Mouse (Mus musculus) T-cell, adult 2 months (primary cell): ENCODE results near the gene Itpa.

Source experiments
- DNase-seq: peaks from one replicate; pipeline ENCODE4 v3.0.0; 2022; ENCODE audit warnings: low spot score

Gene Itpa

DNA sequence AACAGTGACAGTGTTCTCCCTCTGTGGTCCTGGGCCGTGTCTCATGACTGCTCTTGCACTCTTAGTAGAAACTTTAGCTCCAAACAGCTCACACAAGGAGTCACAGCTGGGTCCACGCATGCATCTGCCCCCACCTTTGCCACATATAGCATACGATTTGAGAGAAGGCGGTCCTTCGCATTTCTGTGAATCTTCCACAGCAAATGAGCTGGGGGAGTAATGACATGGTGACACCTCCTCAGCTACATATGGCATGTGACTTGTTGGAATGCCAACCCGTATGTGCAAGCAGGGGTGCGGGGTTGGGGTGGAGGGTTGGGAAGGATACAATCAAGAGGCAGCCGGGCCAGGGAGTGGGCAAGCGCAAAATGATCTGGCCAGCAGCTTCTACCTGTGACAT is 10.9 kb upstream of the Itpa start:
- no peak for DNase-seq

DNA sequence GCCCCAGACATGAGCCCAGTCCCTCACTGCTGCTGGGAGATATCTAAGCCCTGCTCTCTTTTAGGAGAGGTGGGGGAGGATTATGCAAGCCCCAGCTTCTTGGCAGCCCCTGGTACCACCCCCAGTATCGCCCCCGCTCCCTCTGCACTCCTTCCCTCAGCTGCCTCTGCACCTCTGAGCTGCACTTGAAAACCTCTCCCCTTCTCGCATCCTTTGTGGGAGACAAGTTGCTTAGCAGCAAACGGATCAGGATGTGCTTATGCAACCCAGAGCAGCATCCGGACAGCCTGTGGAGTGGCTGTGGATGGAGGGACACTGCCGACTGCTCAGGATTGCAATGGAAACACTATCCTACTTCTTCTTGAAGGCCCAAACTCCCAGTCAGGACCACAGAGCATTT is 9.9 kb upstream of the Itpa start:
- DNase-seq, result no peak

DNA sequence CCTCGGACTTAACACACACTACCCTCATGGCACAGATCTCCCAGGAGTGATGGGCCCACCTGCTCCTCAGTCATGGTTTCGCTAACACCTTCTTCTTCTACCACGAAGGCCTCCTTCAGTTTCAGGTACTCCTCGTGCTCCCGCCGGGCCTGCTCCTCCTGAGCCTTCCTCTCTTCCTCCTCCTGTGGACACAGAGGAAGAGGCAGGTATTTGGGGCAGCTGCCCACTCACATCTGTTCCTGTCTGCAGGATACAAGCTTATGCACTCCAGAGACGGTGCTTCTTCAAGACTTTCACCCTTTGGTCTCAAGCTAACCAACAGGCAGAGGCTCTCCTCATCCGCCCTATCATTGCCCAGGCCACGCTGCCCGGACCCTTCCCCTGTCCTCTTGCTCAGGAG is 8.9 kb upstream of the Itpa start:
- DNase-seq, result no peak

DNA sequence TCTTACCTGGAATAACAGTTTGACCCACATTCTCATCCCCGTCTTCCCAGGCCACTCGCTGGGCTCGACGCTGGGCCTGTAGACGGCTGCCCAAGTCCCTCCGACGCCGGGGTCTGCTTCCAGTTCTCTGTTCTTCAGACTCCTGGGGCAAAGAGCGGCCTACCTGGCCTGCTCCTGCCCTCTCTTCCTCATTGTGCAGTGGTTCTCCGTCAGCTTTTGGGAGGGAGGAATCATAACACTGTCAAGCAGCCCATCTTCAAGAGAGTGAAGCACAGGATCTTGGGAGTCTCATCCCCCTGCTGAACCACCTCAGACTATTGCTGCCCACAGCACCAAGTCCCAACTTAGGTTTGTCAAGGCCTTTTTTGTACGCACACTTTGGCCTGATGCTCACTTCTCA is 4.1 kb upstream of the Itpa start:
- DNase-seq, result no peak

DNA sequence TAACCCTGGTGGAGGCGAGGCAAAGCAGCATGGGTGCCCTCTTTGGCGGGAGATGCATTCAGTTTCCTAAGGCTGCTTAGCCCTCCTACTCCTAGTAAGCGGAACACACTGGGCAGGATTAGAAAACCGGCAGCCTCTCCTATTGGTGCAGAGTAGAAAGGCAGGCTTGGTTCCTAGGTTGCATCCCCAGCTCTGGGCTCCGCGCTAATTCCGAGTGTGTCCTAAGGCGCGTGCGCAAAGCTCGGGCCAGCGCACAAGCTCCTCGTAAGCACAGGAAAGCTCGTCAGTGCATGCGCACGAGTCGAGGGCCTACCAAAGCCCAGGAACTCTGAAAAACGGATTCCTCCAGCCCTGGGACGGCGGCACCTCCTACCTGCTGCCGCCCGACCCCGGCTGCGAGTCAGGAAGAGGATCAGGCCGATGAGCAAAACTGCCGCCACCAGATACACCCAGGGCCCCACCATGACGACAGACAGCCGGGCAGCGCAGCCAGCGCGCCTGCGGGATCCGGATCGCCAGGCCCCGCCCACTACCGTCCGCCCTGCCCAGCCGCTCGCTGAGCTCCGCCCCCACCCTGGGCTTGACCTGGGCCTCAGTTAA is 3.2 kb upstream of the Itpa start, which contains the start of gene Ddrgk1:
TSS of gene Ddrgk1 (minus strand) at position 558 of the 600 bp plus-strand sequence.
- peak; percentile 86 for DNase-seq

DNA sequence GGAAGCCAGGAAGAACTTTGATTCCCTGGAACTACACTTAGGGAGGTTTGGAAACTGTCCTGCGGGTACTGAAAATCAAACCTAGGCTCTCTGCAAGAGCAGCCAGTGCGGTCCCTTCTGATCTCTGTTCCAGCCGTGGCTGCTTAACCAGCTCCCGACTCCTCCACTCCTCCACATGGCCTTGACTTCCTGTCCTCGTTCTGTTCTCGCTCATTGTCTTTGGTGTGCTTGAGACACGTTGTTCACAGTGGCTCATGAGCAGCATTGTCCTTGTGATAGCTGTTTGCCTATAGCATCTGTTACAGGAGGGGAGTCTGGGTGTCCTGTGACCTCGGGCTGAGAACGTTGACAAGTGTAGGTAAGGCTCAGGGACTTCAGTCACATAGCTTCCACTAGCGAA is 9.8 kb downstream of the Itpa start:
- DNase-seq, result no peak

DNA sequence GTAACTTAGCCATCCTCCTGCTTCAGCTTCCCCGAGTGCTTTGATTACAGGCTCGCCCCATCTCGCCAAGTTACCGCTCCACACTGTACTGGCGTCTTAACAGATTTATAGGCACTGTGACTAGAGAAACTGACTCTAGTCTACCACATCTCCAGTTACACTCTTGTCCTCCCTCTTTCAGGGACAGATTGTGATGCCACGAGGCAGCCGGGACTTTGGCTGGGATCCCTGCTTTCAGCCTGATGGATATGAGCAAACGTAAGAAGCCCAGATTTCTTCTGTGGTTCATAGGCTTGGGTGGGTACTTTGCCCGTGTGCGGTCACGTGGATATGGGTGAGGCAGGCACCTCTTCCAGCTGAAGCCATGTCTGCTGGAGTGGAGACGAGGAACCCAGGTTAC is 11.7 kb downstream of the Itpa start:
- DNase-seq, result no peak

DNA sequence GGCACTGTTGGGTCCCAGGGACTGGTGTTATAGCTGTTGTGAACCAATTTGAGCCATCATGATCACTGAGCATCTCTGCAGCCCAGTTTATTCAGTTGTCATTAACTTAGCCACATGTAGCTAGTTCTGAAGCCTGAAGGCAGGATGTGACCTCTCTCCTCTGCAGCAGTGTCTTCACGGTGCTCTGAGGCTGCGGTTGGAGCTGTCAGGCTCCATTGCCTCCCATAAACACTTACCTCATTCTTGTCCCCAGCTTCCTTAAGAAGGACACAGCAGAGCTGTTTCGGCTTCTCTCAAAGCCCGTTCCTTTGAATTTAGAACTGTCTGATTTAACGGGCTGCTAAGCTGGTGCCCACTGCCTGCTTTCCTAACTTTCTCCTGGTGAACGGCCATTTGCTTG is 12.5 kb downstream of the Itpa start:
- DNase-seq, result no peak

DNA sequence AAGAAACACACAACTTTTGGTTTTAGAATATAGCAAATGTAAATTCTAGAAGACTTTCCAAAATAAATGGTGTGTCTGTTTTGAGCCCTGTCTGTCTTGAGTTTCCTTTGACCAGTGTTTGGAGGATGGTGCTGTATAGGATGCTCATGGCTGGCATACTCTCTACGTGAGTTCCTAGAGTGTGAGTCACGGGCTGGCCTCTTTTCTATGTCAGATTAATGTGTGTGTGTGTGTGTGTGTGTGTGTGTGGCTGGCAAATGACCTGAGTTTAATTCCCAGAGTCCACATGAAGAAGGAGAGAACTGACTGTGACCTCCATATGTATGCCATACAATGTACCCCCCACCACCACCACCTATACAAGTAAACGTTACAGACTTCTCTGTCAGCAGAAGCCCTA is 14.1 kb downstream of the Itpa start:
- no peak for DNase-seq

DNA sequence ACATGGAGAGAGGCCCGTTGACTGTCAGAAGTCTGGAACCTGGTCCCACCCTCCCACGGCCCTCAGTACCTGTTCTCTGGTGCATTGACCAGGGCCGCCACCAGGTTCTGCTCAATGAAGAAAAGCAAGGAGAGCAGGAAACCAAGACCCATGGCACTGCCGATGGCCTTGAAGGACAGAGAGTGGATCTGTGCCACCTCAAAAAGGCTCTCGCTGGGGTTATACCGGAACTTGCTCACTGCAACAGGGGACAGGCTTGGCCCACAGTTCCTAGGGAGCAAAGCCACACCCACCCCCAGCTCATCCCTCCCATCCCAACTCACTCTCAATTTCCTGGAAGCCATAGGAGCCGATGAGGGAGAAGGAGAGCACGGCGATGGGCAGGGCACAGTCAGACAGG is 18.0 kb downstream of the Itpa start:
- DNase-seq, result no peak

DNA sequence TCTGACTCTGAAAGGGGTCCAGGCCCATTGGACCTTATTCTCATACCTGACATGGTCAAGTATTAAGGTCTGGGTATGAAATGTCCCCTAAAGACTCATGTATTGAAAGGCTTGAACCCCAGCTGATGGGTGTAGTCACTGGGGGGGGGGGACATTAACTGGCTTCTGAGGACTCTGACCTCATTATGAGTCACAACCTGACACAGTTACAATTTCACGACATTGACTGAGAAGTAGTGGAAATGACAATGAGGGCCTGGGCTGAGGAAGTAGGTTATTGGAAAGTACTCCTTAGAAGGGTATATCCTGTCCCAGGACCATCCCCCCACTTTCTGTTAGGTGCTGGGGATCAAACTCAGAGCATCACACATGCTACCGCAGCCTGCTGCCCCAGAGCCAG is 21.6 kb downstream of the Itpa start:
- DNase-seq, result no peak

DNA sequence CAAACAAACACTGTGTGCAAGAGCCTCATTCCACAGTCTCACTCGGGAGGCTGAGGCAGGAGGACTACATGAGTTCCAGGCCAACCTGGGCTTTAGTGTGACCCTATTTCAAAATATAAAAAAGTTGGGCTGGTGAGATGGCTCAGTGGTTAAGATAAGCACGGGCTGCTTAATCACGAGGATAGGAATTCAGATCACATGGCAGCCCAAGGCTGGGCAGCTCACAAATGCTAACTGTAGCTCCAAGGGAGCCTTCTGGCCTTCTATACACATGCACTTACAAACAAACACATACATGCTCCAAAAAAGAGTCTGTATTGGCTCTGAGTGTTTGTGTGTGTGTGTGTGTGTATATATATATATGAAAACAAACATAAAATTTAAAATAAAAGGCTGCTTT is 26.2 kb downstream of the Itpa start:
- no peak for DNase-seq

DNA sequence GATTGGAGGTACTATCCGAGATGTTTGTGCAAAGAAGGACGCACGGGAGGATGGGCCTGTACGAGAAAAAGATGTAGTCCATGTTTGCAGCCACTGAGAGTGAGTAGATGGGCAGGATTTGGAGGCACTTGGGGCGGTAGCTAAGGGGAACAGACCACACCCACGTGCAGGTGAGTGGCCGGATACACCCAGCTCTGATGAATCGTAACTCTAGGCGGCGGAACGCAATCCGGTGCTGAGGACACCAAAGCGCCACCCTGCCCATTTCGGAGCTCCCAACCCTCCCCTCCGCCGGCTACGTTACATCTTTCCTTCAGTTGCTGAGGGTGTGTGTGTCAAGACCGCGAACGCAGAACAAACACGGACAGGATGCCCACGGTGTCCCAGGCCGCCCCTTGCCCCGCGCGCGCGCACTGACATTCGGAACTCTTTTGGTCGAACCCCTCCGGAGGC is 29.3 kb downstream of the Itpa start:
- peak; percentile 33 for DNase-seq

DNA sequence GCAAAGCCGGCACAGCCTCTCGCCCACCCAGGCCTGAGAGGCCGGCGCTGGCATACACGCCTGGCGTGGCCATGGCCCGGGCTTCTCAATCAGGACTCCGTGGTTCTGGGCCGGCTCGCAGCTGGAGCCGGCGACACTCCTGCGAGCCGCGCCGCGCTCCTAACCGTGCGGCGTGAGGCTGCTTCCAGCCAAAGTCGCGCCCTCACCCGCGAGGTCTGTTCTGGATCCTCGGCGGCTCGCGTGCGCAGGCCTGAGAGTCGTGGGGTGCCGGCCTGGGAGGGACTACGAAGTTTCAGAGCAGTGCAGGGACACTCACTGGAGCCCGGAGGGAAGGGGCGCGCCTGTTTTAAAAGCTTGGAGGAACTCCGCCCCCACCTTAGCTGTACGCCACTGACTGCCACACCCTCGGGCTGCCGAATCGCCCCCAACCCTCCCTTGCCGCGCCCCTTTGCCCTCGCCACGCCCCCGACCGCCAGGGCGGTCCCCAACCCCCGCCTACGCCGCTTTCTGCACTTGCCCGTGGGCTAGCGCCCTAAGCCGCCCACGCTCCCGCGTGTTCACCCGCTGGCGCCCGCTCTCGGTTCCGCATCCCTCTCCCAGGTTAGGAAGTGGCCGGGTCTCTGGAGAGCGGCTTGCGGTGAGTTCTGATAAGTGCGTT is 29.9 kb downstream of the Itpa start, which contains the start of gene Slc4a11:
TSS of gene Slc4a11 (minus strand) at position 367 of the 658 bp plus-strand sequence.
- DNase-seq, result peak; percentile 52

DNA sequence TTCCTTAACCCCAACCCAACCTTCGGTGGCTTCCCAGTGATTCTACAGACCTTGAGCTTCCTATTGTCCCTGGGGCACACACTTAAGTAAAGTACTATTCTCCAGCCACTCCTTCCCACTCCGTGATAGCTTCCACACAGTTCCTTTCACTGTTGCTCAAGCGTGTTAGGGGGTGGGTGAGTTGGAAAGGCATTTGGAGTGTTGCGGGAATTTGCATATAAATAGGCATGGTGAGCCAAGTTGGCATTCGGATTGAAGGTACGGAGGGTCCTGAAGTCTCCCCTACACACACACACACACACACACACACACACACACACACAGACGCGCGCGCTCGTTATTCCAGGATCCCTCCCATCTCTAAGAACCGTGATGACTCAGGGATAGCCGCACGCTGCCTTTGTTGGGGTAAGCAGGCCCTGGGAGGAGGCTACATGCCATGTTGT is 30.4 kb downstream of the Itpa start:
- no peak for DNase-seq

DNA sequence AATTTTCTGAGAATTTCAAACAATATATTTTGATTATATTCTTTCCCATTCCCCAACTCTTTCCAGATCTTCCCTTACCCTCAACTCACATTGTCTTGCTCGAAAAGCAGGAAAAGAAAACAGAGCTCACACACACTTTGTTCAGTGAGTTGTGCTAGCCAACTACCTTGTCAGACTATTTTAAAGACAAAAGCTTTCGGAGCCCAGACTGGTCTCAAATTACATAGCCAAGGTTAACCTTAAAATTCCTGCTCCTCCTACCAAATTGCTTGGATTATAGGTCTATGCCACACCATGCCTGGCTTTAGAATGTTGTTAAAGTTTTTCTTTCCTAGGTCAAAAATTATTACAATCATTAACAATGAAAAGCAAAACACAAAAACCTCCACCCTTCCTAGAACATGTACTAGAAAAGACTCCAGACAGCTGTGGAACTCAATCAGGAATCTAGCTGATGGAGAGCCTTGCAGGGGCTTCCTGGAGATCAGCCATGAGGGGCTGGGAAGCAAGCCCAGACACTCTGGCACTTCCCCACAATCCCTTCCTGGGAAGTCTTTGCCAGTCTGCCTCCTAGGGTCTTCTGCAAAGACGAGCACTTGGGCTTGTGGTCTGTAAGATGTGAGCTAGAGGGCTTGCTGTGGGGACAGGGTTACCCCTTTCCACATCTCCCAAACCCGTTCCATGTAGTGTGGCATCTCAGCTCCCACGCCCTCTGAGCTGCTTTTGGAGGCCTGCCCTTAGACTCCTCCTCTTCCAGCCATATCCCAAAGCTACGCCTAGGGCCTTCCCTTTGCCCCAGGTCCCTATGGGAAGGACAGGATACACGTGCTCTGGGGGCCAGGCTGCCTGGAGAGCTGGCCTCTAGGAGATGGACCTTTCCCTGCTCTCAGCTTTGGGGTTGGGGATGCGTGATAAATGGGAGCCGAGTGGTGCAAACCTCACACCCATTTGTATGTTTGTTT is 36.9 kb downstream of the Itpa start:
- no peak for DNase-seq

DNA sequence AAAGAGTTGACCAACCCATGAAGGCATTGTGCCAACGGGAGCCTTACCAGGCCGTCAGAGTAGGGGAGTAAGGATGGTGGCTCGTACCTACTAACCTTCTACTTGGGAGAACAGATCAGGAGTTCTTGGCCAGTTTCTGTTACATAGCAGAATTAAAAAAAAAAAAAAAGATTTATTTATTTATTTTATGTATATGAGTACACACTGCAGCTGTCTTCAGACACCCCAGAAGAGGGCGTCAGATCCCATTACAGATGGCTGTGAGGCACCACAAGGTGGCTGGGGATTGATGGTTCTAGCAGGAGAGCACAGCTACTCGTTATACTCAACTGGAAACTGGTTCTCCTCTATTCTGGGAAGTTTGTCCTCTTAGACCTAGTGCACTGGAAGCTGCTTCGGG is 37.8 kb downstream of the Itpa start:
- DNase-seq, result no peak

DNA sequence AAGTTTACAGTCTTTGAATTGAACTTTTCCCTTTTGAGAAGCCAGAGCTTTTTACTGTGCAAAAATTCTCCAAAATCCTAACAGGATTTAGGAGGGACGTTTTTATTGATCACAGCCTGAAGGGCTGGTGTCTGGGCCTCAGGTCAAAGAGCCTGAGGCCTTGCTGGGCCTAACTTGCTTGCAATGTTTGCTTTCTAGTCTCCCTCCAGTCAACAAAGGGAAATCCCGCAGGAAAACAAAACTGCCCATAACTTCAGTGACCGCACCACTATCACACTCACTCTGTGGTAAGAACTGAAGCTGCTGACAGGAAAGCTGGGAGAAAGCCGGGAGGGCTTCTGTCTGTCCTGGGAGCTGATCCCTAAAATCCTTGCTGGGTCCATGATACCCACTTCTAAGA is 39.2 kb downstream of the Itpa start:
- no peak for DNase-seq

DNA sequence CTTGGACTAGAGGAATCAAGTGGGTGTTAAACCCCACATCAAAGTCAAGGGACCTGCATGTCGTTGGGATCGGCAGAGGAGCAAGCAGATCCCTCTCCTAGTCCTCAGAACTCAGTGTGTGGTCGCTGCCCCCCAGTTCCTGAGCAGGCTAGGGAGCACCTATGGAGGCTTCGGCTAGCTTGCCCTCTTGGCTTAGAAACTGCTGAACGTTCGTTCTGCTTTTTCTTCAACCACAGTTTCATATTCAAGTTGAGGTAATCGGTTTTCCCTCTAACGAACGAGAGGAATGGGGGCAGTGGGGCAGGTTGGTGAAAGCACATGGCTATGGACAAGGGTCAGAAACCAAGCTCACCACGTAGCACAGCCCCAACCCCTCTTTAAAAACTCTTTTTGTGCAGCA is 39.6 kb downstream of the Itpa start:
- no peak for DNase-seq

DNA sequence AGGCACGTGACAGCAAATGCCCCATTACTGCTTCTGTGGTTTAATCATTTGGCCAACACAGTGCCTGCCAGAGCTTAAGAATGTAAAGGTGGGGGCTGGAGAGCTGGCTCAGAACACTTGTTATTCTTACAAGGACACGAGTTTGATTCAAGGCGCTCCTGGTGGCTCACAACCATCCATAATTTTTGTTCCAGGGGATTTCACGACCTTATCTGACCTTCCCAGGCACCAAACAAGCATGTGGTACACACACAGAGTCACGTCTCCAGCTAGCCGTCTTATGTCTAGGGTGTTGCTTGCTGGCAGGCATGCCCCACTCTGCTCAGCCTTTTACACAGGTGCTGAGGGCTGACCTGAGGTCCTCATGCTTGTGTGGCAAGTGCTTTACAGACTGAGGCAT is 50.5 kb downstream of the Itpa start:
- DNase-seq, result no peak

DNA sequence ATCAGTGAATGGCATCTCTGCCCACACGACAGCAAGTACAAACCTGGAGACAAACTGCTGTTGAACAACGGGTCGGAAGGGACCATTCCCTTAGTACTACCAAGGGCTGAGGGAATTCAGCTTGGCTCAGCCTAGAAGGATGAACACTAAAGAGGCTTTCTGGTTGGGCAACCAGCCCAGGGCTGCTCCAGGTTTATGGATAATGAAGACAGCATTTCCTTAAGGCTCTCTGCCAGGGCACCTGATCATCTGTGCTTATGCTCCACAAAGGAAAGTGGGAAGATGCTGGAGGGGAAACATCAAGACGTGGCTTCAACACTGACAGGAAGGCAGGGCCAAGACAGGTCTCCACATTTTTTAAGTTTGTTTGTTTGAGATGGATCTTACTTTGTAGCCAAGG is 57.0 kb downstream of the Itpa start:
- no peak for DNase-seq

DNA sequence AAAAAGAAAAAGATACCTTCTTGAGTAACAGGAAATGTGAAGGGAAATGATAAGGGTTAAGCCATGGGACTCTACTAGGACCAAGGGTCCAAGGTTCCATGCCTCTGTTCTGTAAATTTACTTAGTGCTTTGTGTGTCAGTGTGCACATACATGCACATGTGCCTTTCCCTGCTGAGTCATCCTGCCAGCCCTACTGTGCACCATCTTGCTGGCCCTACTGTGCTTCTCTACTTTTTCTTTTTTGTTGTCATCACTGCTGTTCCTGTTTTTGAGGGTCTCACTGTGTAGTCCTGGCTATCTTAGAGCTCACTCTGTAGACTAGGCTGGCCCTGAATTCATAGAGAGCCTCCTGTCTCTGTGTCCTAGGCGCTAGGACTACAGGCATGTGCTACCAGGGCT is 60.3 kb downstream of the Itpa start:
- DNase-seq, result no peak
